16 mouse cellular contexts compared by ENCODE assay signal in genomic region chr2:60260621-60261350, GRCm38 (mm10). TPM values are rescaled to one million over a fixed set of nuclear protein-coding genes. Genes with fewer than 3 reads are reported as not detected.
A peak's percentile ranks its signal among the peaks of the same experiment; 100 is the strongest.
DNase-seq lines count a peak whose midpoint lies in the region; ATAC-seq lines count a peak whose summit lies in the region.
"Had no signal": no experiment of that assay in that cellular context is flagged by ENCODE, and none has a peak within 500 bp of the region (broad histone marks: within the 10 kb centered on the region; RNA-seq: fewer than 3 reads in every experiment).

No protein-coding gene starts in this region.

- DNase-seq in adrenal gland, postnatal 10 days, result peak; percentile 69
- DNase-seq in adrenal gland, postnatal 4 days (ENCODE audit: low spot score in 2 of 2), result no peak
- DNase-seq in heart, postnatal 25 days (ENCODE audit: low spot score), result no peak
- peak; percentile 22 to 46 for DNase-seq in kidney, adult 8-10 months
- DNase-seq in kidney, postnatal 14 days, result peak; percentile 19
- DNase-seq in right cerebral cortex, postnatal 10 days (ENCODE audit: low spot score in 2 of 2), result no peak
- DNase-seq: liver; lung, adult 2 months; lung, postnatal 36 days had no signal

- 0 out of 2 replicates have a peak overlapping the region, but pooled peaks have one; percentile 26 for H3K27ac ChIP-seq in heart, embryonic 15.5 days
- no peak overlapping the region for H3K27ac ChIP-seq in kidney, embryonic 14.5 days (ENCODE audit: low read depth, low read length)
- H3K27ac ChIP-seq: hindbrain, embryonic 13.5 days; kidney, postnatal 0 days; stomach, embryonic 15.5 days had no signal

- intact Hi-C loops in heart, postnatal 25 days (cut with DNase I), result no loop called here

- H3K36me3 ChIP-seq in heart, embryonic 15.5 days, result no peaks in the 10 kb centered on the region
- peaks cover 3% of the 10 kb centered on the region; the same call in 1 of the 2 replicates for H3K36me3 ChIP-seq in kidney, embryonic 14.5 days (ENCODE audit: control insufficient read depth, insufficient read depth, low read length)
- H3K36me3 ChIP-seq: hindbrain, embryonic 13.5 days; stomach, embryonic 15.5 days had no signal

- no peak overlapping the region for H3K4me2 ChIP-seq in heart, embryonic 15.5 days
- H3K4me2 ChIP-seq in kidney, embryonic 14.5 days (replicated peaks; ENCODE audit: low read depth, low read length), result no peak overlapping the region
- H3K4me2 ChIP-seq: hindbrain, embryonic 13.5 days; stomach, embryonic 15.5 days had no signal

- ATAC-seq in heart, embryonic 15.5 days (replicated peaks; ENCODE audit: insufficient number of reproducible peaks, insufficient read depth, low FRiP score, low read depth), result no peak
- no peak for ATAC-seq in kidney, embryonic 14.5 days (ENCODE audit: low FRiP score, low TSS enrichment)
- ATAC-seq: forebrain, embryonic 14.5 days had no signal

- no peak overlapping the region for H3K9ac ChIP-seq in heart, embryonic 15.5 days
- H3K9ac ChIP-seq in kidney, embryonic 14.5 days (ENCODE audit: low read depth, low read length), result no peak overlapping the region
- H3K9ac ChIP-seq: hindbrain, embryonic 13.5 days; stomach, embryonic 15.5 days had no signal

- H3K27me3 ChIP-seq in heart, embryonic 15.5 days, result no peaks in the 10 kb centered on the region
- H3K27me3 ChIP-seq in kidney, embryonic 14.5 days (ENCODE audit: control insufficient read depth, insufficient read depth, low read length), result no peaks in the 10 kb centered on the region
- H3K27me3 ChIP-seq: hindbrain, embryonic 13.5 days; stomach, embryonic 15.5 days had no signal

- H3K4me3 ChIP-seq in heart, embryonic 15.5 days, result no peak overlapping the region
- H3K4me3 ChIP-seq in kidney, embryonic 14.5 days (ENCODE audit: low read length), result no peak overlapping the region
- H3K4me3 ChIP-seq: erythroblast, embryonic 14.5 days; hindbrain, embryonic 13.5 days; stomach, embryonic 15.5 days had no signal

- no peaks in the 10 kb centered on the region for H3K9me3 ChIP-seq in heart, embryonic 15.5 days (replicated peaks)
- H3K9me3 ChIP-seq in kidney, embryonic 14.5 days (ENCODE audit: control insufficient read depth, low read length), result no peaks in the 10 kb centered on the region; the same call in 1 of the 2 replicates
- H3K9me3 ChIP-seq: hindbrain, embryonic 13.5 days; stomach, embryonic 15.5 days had no signal

- H3K4me1 ChIP-seq in heart, embryonic 15.5 days (replicated peaks), result peaks cover 7% of the 10 kb centered on the region
- no peaks in the 10 kb centered on the region for H3K4me1 ChIP-seq in kidney, embryonic 14.5 days (ENCODE audit: control insufficient read depth, insufficient read depth, low read length)
- H3K4me1 ChIP-seq: hindbrain, embryonic 13.5 days; stomach, embryonic 15.5 days had no signal

- WGBS in heart, embryonic 15.5 days, result 64% methylated on average over 5 of the region's 5 CpGs
- 86% methylated on average over 5 of the region's 5 CpGs for WGBS in kidney, embryonic 14.5 days

RNA-seq across cellular contexts. Expression of gene Cd302, which starts 23.5 kb away (rescaled TPM):
- total RNA-seq in adrenal gland, postnatal 10 days (2021), result 10 to 100 TPM; 45.6 to 64.8 TPM
- total RNA-seq in adrenal gland, postnatal 4 days (2021), result 10 to 100 TPM; 19.4 to 35.4 TPM
- 16.5 and 18.2 TPM in 2 replicates for polyA plus RNA-seq in heart, embryonic 15.5 days (2015; fragmentation: Nextera tagmentation; extraction: Ambion mirVana)
- 1 to 10 TPM; 9.4 to 9.9 TPM for total RNA-seq in heart, postnatal 25 days (2021)
- 51.1 and 62.4 TPM in 2 replicates for polyA plus RNA-seq in kidney, embryonic 14.5 days (2014; fragmentation: Nextera tagmentation; extraction: Ambion mirVana)

RNA-seq across cellular contexts. Expression of gene March7, which starts 51.1 kb away (rescaled TPM):
- 10 to 100 TPM; 47.8 to 56.7 TPM for total RNA-seq in adrenal gland, postnatal 10 days (2021)
- 10 to 100 TPM; 73.5 to 80.9 TPM for total RNA-seq in adrenal gland, postnatal 4 days (2021)
- polyA plus RNA-seq in heart, embryonic 15.5 days (2015; fragmentation: Nextera tagmentation; extraction: Ambion mirVana), result 51.5 and 51.8 TPM in 2 replicates
- 10 to 100 TPM; 24.1 to 25.9 TPM for total RNA-seq in heart, postnatal 25 days (2021)
- 52.6 and 81.2 TPM in 2 replicates for polyA plus RNA-seq in kidney, embryonic 14.5 days (2014; fragmentation: Nextera tagmentation; extraction: Ambion mirVana)

RNA-seq across cellular contexts. Expression of gene Baz2b, which starts 51.1 kb away (rescaled TPM):
- total RNA-seq in adrenal gland, postnatal 10 days (2021), result 10 to 100 TPM; 57.0 to 87.2 TPM
- total RNA-seq in adrenal gland, postnatal 4 days (2021), result 10 to 100 TPM; 89.2 to 97.1 TPM
- 42.3 and 44.6 TPM in 2 replicates for polyA plus RNA-seq in heart, embryonic 15.5 days (2015; fragmentation: Nextera tagmentation; extraction: Ambion mirVana)
- 10 to 100 TPM; 34.7 to 40.5 TPM for total RNA-seq in heart, postnatal 25 days (2021)
- 45.6 and 70.4 TPM in 2 replicates for polyA plus RNA-seq in kidney, embryonic 14.5 days (2014; fragmentation: Nextera tagmentation; extraction: Ambion mirVana)

Comparison
In these comparisons a context has a peak if more than half of its experiments do, and no peak if none do; other contexts are left out.
1. DNase-seq: peak in adrenal gland, postnatal 10 days (single experiment), kidney, adult 8-10 months (2 of 2) and kidney, postnatal 14 days (single experiment); none in adrenal gland, postnatal 4 days (0 of 2), heart, postnatal 25 days (single experiment) and right cerebral cortex, postnatal 10 days (0 of 2).